Mouse (Mus musculus) embryonic stem cell, embryonic (primary cell): ENCODE data around the gene Cbx4.

Experiments used
- CTCF ChIA-PET, 4 experiments: fragments of 300-600 bp in 2 of 4; fragments of 350-600 bp in 2 of 4; sonication (Branson Sonifier 250); formaldehyde crosslinking; loops; one replicate each; lab custom pipeline; 2022; ENCODE audit warnings: inconsistent platforms in 2 of 4; lab: Charles Lee
- POLR2A ChIA-PET, 4 experiments: fragments of 300-600 bp in 2 of 4; fragments of 350-600 bp in 2 of 4; sonication (Branson Sonifier 250); formaldehyde crosslinking; loops; one replicate each; lab custom pipeline; 2022; ENCODE audit warnings: antibody characterized with exemption in 4 of 4, inconsistent platforms in 1 of 4; lab: Charles Lee

The Cbx4 gene

GRCm38 (mm10) chr11:119035094-119035685 lies 50.8 kb downstream of the Cbx4 start:
- POLR2A ChIA-PET, result interaction anchor here (0.7 to 3.3 kb wide), 15 partner anchors 11 to 180 kb away, joined by 3 to 15 read pairs (median 4); partner anchors contain the start of gene Cbx4 (in 2 of the 4)

GRCm38 (mm10) chr11:119034635-119035034 lies 51.4 kb downstream of the Cbx4 start:
- ChIA-PET POLR2A (interaction anchor here in 3 of 4 experiments (0.7 to 3.3 kb wide), 9 partner anchors 9 to 54 kb away, joined by 3 to 15 read pairs (median 7); partner anchors contain the start of gene Cbx4 (in 1 of the 3)), CTCF (interaction anchor here in 3 of 4 experiments (0.6 to 4.3 kb wide), 13 partner anchors 11 to 1218 kb away, joined by 3 to 16 read pairs (median 4); partner anchors contain the start of gene Cbx4 (in 1 of the 3))

More at GRCm38 (mm10) chr11:119035094-119035685, 50.8 kb downstream of the Cbx4 start:
- CTCF ChIA-PET, result interaction anchor here (0.6 to 4.3 kb wide), 21 partner anchors 10 to 447 kb away, joined by 3 to 16 read pairs (median 4); partner anchors contain the start of genes Cbx2 (in 2 of the 4) and Cbx4 (in 1 of the 4)

- POLR2A ChIA-PET, result interaction anchor here in 3 of 4 experiments (0.7 to 2.8 kb wide), 6 partner anchors 8 to 12 kb away, joined by 3 to 14 read pairs (median 4); no protein-coding TSS in a partner anchor
These were observed 52.0 kb downstream of the Cbx4 start for GRCm38 (mm10) chr11:119033874-119034558.

More at GRCm38 (mm10) chr11:119033874-119034558, 52.0 kb downstream of the Cbx4 start:
- CTCF ChIA-PET, result interaction anchor here (0.6 to 4.3 kb wide), 15 partner anchors 9 to 1219 kb away, joined by 3 to 16 read pairs (median 4); partner anchors contain the start of genes Cbx2 (in 2 of the 4) and Cbx4 (in 1 of the 4)
